Comparison of ENCODE assay signal across 8 mouse cellular contexts in the genomic region with DNA sequence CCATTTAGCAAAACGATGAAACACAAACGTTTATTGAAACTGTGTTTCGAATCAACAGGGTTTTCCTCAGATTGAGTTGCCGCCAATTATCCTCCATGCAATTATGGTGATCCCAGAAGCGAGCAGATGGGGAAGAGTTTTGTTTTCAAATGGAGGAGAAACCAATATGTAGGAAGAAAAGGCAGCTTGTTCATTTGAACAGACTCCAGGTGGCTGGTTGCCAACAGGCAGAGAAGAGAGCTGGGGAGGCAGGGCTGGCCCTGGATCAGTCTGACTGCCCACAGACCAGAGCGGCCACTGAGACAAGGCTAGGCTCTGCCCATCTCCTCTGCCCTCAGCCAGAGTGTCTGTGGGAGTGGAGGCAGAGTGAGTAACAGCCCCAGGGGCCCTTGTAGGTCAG.
DNase-seq lines count a peak whose midpoint lies in the region; ATAC-seq lines count a peak whose summit lies in the region.
"Had no signal": no experiment of that assay in that cellular context is flagged by ENCODE, and none has a peak within 500 bp of the region (broad histone marks: within the 10 kb centered on the region; RNA-seq: fewer than 3 reads in every experiment).

No protein-coding gene starts in this region.

- H3K27ac ChIP-seq in limb, embryonic 10.5 days: no peak overlapping the region
- H3K27ac ChIP-seq: macrophage had no signal

- intact Hi-C loops in gastrocnemius, postnatal 14 days (cut with DNase I; ENCODE audit: low total_unique reads): no loop called here

- DNase-seq in brain, adult 2 months (ENCODE audit: low read depth, low spot score): peak; percentile 86
- DNase-seq in gastrocnemius, postnatal 14 days: peak; percentile 19
- DNase-seq in left cerebral cortex, adult 8-10 months (ENCODE audit: low spot score in 2 of 2): peak; percentile 6 to 56
- DNase-seq in telencephalon, adult 2 months (ENCODE audit: low read depth, low spot score): peak; percentile 68
- no peak for DNase-seq in limb, embryonic 10.5 days (ENCODE audit: low spot score)
- DNase-seq in T-cell, adult 2 months (ENCODE audit: low spot score): no peak

- H3K27me3 ChIP-seq in limb, embryonic 10.5 days (ENCODE audit: low read depth, poor library complexity, severe bottlenecking): no peaks in the 10 kb centered on the region

- WGBS in limb, embryonic 10.5 days: 77% methylated on average over 6 of the region's 6 CpGs

- H3K36me3 ChIP-seq in limb, embryonic 10.5 days: no peaks in the 10 kb centered on the region

- ATAC-seq in cerebellum, adult (ENCODE audit: insufficient number of reproducible peaks, low FRiP score, low TSS enrichment): peak; percentile 79

- no peaks in the 10 kb centered on the region for H3K9me3 ChIP-seq in limb, embryonic 10.5 days (replicated peaks)

- no peak overlapping the region for H3K4me3 ChIP-seq in limb, embryonic 10.5 days

- no peaks in the 10 kb centered on the region for H3K4me1 ChIP-seq in limb, embryonic 10.5 days

Comparison
In these comparisons a context has a peak if more than half of its experiments do, and no peak if none do; other contexts are left out.
1. DNase-seq: peak in brain, adult 2 months (single experiment), gastrocnemius, postnatal 14 days (single experiment), left cerebral cortex, adult 8-10 months (2 of 2) and telencephalon, adult 2 months (single experiment); none in limb, embryonic 10.5 days (single experiment) and T-cell, adult 2 months (single experiment).